Mouse (Mus musculus) 3134 (cell line): ENCODE measurements around the gene 4930558K02Rik.

ENCODE experiments used
- DNase-seq: peaks from one replicate; pipeline ENCODE4 v3.0.0-alpha.2; 2011; ENCODE audit warnings: low spot score; ENCODE audit not compliant: insufficient read length; ENCODE audit errors: extremely low read depth

Gene 4930558K02Rik

DNA sequence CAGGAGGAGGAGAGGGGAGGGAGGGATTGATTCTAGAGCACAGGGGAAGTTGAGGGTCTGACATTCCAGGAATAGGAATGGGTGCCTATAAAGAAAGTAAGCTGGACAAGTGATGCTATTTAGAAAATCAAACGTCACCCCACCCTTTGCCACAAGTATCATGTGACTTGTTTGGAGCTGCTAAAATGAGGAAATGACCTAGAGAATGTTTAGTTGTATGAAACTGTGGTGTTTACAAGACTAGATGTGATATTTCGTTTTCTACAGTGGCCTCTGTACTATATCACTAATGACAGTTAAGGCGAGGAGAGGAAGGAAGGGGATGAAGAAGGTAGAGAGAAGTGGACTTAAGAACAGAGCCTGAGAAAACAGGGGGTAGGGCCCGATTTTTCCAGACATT is 19.3 kb upstream of the 4930558K02Rik start:
- DNase-seq = no peak

DNA sequence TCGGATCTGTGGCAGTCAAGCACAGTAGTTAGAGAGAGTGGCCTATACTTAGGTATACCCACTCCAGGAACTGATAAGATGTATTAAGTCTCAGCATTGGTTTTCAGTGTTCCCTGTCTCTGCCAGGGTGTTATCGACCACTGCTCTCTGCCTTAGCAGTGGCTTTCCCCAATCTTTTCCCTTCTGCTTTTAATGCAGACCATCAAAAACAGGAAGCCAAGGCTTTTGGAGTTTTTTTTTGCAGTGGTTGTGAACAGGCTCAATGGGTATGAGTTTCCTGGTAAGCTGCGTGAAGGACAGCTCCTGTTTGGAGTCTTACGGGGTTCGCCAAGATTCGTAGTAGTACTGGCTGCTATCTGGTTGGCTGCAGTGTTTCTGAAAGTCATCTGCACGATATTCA is 13.0 kb upstream of the 4930558K02Rik start:
- DNase-seq = no peak

DNA sequence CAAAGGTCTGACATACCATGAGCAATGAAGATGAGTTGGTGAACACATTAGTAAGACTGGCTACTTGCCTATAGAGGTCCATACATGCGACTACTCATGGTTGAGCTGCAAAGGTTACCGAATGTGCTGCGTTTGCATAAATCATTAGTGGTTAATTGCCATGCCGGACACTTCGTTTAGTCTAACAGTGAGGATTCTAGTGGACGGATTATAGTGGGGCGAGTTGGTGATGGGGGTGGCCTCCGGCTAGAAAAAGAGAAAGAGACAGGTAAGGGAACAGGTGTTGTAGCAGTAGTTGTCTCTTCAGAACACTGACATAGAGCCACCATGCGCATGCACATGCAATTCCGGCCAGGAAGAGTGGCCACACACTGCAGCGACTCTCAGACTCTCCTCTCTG is 12.4 kb upstream of the 4930558K02Rik start:
- no peak for DNase-seq

DNA sequence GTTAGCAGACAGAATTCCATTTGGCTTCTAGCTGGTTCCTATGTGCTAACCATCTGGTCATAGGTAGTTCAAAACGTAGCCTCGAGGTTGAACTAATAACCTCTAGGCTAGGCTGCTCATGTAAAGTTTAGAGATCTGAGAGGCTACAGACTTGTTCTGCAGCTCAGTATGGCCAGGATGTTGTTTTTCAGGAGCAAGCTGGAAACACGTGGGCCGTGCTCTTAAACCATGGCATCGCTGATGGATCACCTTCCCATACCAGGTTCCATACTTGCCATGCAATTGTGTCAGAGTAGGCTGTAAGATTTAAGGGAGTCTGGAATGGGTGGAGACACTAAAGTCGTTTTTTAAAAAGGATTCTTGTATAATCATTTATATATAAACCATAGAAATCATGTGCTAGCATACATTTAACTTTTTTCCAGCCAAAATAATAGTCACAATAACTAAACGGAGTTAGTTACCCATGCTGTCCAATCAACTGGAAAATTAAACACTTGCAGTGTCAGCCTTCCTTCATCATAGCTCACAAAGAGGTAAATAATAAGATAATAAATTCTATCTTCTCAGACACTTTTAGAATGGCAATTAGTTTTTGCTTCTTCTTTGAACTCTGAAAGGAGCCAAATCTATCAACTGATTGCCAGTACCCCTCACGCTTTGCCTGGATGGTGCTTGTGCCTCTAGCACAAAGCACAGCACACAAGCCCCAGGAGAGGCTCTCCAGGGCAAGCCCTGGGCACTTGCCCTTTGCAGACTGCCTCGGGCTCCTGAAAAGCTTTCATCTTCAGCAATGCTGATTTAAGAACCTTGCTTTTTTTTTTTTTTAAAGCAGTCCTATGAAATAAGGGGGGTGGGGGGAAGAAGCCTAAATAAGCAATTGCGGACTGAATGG is 11.5 kb upstream of the 4930558K02Rik start:
- no peak for DNase-seq

DNA sequence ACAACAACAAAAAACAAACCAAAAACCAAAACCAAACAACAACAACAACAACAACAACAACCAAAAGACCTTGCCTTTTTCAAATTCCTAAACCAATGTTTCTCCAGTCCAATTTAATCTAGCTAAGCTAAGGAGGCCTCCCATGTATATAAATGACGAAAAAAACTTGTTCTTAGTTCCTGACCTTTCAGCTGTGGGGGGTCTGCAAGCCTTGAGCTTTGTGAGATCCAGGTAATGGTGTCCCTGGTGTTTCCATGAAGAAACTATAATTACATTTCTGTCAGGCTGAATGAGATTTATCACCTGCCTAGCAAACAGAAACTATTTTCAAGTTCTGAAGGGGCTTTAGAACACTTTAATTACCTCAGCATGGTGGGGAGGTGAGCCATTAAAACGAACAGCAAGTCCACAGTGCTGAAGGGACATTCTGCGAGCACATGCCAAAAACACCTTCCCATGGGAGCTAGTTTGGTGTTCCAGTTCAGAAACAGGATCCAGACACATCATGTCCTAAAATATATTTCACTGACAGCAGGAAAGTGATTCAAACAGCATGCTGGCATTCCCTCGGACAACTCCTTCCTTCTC is 4.6 kb upstream of the 4930558K02Rik start:
- DNase-seq = no peak

DNA sequence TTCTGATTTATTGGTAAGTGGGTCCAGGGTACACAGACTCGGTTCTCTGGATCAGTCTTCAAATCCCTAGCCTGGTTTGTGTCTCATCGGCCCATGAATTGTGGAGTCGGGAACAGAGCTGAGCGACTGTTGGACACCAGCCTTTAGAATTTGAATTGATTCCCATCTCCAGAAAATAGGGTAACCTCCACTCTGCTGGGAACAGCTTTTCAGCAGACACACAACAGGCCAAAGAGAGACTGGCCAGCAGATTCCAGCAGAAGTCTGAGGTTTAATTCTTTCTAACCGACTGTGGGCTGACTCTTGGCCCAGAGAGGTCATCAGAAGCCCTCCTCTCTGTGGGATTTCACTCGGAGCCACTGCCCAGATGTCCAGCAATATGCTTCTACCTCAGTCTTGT is 4.0 kb upstream of the 4930558K02Rik start:
- no peak for DNase-seq

DNA sequence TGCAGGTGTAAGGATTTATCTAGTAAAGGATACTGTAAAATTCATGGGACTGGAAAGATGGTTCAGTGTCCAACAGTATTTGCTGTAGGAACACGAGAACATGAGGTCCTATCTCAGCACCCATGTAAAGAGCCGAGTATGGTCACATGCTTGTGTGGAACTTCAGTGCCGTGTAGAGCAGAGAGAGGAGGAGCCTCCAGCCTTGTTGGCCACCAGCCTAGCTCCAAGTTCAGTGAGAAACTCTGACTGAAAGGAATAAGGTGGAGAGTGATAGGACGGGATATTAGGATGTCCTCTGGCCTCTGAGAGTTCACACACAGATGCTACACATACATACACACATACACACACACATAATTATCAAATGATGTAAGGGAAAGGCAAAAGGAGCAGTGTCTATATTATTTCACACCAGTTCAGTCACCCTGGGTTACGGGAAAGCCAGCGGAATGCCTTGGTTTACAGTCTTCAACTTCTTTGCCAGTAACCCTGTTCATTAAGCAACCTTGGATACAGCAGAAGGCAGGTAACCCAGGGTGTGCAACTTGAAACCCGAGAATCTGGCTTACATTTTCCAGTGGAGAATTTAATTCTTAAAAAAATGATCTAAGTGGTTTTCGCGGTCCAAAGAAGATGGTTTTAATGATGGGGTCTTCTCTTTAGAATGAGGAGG is 1.3 kb upstream of the 4930558K02Rik start:
- DNase-seq = no peak

DNA sequence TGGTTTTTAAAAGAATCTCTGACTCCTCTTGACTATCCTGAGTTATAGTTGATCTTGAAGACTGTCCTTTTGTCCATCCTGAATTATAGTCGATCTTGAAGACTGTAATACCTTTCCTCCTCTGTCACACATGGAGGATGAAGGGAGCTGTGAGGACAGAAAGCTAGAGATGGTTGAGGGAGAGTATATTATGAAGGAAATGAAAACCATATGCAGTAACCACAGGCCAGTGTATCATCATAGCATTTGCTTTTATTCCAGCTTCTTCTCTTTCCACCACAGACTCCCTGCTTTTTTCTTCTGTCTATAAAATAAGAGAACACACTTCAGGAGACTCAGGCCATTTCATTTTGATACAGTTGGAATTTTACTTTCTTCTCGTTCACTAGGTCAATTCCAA is 610 bp upstream of the 4930558K02Rik start:
- DNase-seq = no peak

DNA sequence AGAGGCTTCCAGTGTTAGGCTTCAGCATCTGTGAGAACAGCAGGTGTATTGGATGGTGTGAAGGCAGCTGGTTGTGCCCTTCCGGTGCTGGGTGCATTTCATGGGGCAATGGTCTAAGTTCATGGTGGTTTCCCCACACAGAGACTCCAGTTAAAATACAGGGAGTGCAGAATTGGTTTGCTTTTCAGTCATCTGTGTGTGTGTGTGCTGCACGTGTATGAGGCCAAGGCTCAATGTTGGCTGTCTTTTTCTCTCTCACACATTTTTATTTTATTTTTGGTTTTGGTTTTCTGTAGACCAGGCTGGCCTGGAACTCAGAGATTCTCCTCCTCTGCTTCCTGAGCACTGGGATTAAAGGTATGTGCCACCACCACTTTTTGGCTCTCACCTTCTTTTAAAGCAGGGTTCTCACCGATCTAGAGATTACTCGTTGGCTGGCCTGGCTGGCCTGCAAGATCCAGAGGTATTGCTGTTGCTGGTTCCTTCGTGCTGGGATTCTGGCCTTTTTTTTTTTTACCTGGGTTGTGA is 1.2 kb downstream of the 4930558K02Rik start:
- DNase-seq = no peak

DNA sequence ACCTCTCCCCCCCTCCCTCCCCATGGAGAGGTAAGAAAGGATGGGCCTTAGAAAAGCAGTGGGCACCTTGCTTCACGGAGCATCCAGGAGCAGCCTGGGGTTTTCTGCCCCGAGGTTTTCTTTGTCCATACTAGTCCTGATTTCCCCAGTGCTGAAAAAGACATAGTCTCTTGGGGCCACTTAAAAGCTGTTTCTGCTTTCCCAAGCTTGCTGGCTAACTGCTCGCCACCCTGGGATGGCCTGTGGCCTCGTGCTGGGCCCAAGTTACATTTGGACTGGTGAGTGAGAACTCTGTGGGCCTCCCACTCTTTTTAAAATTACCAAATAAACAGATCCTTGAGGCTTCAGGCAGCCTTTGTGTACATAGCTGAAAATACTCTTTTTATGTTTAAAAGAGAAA is 2.1 kb downstream of the 4930558K02Rik start:
- DNase-seq = no peak

DNA sequence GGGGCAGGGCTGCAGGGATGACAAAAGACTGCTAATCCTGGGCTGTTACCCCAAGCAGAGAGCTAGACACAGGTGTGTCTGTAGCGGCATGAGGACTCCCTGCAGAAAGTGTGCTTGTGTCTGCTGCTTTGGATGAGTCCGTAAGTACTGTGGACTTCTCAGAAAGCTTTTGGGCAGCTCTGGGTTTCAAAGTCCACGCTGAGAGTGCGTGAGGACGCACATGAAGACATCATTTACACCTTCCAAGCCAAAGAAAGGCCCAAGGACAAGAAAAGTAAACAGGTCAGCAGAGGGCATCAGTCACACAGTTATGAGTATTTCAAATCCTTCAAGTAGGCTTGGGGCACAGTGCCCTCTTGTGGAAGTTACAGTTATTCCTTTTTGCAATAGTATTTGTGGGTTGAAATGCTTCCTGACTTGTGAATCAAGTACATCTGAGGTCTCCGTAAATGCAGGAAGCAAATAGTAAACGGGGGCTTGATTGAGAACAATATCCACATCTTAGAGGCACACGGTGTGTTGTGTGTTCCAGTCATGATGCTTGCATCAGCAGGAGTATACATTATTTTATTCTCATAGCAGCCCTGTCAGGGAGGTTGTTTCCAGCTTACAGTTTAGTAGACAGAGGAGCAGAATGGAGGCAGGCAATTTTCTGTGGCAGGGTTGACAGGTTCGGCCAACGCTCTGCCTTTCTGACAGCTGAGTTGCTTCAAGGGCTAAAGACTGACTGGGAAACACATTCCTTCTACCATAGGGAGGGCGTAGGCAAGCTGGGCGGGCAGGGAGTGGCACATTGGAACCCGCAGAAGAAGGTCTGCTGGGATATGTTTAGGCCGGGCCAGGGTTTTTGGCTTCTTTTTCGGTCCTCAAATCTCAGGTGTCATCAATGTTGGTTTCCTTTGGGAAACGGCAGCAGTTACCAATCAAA is 2.9 kb downstream of the 4930558K02Rik start:
- peak; percentile 46 for DNase-seq

DNA sequence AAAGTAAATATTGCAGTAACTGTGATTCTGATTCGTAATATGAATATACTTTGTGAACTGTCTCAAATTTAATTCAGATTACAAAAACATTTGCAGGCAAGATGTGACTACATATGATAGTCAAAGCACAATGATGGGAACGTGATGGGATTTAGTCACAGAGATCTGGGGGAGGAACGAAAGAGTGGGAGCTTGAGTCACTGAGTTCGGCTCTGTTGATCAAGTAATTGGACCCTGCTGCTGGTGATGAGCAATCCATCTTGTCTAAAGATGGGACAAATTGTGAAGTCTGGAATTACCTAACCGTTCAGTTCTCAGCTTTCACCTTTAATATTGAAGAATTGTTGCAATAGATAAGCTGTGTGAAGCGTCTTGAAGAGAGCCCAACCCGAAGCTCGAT is 7.2 kb downstream of the 4930558K02Rik start:
- no peak for DNase-seq

DNA sequence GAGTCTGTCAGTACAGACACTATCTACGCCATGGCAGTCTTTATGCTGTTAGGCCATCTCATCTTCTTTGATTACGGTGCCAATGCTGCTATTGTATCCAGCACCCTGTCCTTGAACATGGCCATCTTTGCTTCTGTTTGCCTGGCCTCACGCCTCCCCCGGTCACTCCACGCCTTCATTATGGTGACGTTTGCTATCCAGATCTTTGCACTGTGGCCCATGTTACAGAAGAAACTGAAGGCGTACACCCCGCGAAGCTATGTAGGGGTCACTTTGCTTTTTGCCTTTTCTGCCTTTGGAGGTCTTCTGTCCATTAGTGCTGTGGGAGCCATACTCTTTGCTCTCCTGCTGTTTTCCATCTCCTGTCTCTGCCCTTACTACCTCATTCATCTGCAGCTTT is 8.6 kb downstream of the 4930558K02Rik start:
- no peak for DNase-seq

DNA sequence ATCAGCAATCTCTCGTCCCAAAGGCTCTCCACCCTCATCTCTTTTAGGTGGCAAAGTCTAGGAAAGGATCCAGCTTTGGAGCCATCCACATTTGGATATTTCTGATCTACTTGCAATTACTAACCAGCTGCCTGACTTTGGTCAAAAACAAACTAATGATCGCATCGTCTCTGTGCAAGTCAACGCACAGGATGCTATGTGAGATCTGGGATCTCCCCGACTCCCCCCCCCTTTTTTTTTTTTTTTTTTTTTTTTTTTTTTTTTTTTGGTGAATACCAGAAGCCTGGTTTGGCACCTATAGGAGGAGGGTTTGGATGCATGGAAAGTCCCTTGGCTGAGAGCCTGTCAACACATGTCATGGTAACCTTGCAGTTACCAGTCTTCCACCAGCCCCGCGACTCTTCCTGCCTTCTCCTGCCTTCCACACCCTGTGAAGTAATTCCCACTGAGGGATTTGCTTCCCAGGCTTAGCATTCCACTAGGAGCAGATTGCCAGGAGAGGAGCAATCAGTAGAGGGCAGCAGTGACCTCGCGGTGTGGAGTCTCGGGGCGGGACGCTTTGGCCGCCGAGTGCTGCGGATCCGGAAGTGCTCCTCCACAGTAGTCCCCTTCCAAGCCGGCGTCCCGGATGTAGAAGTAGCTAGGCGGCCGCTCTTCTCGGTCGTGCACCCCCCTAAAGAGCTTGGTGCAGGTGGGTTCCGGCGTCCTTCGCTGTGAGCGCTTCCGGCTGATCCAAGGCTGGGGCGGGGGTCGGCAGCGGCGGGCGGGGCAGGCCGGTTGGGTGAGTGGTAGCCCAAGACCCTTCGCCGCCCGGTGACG is 10.6 kb downstream of the 4930558K02Rik start, which contains the start of gene Pigc:
Gene Pigc (plus strand): TSS at position 598 of the 819 bp plus-strand sequence.
- DNase-seq = peak; percentile 95

DNA sequence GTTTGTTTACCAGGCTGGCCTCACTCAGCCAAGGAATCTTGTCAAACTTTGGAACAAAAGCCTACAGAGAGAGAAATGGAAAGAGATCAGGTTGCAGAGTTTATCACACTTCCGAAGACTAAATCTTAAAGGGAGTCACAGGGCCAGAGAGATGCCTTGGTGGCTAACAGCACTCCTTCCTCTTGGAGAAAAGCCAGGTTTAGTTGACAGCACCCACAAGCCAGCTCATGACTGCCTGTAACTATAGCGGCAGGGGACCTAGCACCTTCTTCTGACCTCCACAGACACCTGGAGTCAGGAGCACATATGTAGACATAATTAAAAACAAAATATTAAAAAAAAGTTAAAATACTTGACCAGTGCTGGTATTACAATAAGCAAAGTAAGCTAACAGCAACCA is 11.5 kb downstream of the 4930558K02Rik start:
- DNase-seq = no peak

DNA sequence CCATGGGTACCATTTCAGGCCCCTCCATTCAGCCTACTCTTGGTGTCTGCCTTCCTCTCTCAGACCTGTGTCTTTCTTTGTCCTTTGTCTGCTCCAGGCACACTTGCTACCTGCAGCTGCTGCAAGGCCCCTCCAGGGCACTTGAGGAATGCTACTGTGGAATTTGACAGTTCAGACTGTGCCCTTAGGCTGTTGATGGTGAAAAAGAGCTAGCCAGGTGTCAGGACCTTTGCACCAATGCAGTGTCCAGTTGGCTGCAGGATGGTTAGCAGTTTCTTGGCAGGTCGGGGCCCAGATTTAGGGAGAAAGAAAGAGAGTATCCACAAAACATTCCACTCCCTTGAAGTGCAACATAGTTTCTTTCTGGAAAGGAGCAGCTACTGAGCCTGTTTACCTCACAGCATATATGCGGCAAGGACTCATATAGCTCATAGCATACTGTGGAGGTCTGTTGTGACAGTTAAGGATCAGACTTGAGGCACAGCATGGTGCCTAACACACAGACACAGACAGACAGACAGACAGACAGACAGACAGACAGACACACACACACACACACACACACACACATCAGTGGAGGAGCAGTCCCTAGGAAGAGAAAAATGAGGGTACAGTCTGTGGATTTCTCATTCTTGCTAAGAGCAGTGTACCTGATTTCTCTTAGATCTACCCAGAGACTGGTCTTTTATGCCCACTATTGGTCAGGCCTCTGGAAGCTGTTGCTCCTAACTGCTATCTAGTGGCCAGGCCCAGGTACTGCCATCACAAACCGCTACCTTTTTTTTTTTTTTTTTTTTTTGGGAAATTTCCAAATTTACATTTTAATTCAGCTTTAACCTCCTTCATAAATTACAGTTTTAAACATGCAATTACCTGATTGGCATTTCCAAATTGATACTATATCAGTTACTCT is 16.7 kb downstream of the 4930558K02Rik start:
- no peak for DNase-seq

DNA sequence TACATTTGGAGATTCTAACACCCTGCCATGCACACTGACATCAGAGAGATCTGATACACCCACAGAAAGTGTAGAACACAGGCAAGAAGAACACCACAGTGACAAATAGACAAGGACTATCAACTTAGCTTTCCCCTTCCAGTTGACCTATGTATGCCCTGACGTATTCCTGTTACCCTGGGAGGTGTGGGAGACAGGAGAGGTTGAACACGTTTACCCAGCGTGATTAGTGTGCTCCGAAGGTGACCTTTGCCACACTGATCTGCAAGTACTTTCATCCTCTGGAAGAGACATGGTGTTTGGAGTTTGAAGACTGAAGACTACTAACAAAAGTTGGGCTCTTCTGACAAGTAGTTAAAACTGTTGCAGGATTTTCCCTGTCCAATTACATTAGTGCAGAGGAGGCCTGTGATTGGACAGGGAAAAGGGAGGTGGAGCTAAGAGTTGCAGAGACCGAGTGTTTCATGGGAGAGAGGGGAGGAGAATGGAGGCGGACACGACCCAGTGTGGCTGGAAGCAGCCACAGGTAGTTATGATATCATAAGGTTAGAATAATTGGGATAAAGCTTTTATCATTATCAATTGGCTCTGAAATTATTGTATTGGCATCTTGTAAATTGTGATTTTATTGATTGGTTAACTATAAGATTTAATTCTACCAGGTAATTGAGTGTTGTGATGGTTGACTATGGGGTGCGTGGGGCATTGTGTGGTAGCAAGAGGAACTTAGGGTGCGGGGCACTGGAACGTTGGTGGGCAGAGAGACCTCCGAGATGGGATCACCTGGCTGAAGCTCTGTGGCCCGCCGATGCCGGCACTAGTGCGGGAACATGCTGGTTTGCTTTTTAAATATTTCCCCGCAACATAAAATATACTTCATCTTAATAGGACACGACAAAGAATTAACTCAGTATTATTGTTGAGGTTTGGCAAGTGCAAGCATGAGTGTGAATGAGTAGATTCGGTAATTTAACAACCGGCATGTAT is 21.2 kb downstream of the 4930558K02Rik start:
- no peak for DNase-seq
